Mouse (Mus musculus) stomach, embryonic 14.5 days (tissue): ENCODE data around the gene Synpo2l. TPM values are rescaled to one million over a fixed set of nuclear protein-coding genes. Genes with fewer than 3 reads are reported as not detected.

Experiments
- ATAC-seq: fragments of 200-750 bp; cut with Nextera tagmentation; 2 replicates; pipeline ENCODE4 v1.8.0; 2017; ENCODE audit warnings: low read depth, moderate TSS enrichment; ENCODE audit not compliant: insufficient number of reproducible peaks, insufficient read depth, low FRiP score
- H3K27ac ChIP-seq: fragments of 300-500 bp; sonication (generic); 2 replicates; pipeline ENCODE4 v1.5.1; 2014; ENCODE audit warnings: mild to moderate bottlenecking, low read length, moderate library complexity, mixed read lengths
- H3K27me3 ChIP-seq: fragments of 300-500 bp; sonication (generic); 2 replicates; pipeline ENCODE4 v1.6.1; 2014; ENCODE audit warnings: low read length, control low read depth, mixed read lengths; ENCODE audit not compliant: control insufficient read depth, insufficient read depth
- H3K36me3 ChIP-seq: fragments of 300-500 bp; sonication (generic); 2 replicates; pipeline ENCODE4 v1.6.1; 2014; ENCODE audit warnings: mild to moderate bottlenecking, control low read depth, low read length, moderate library complexity, mixed read lengths; ENCODE audit not compliant: control insufficient read depth, insufficient read depth
- H3K4me1 ChIP-seq: fragments of 300-500 bp; sonication (generic); 2 replicates; pipeline ENCODE4 v1.6.1; 2014; ENCODE audit warnings: low read length, control low read depth, mixed read lengths; ENCODE audit not compliant: control insufficient read depth, insufficient read depth
- H3K4me2 ChIP-seq: fragments of 300-500 bp; sonication (generic); replicated peaks from 2 replicates; pipeline ENCODE4 v1.6.1; 2014; ENCODE audit warnings: low read depth, low read length, control low read depth
- H3K4me3 ChIP-seq: fragments of 300-500 bp; sonication (generic); 2 replicates; pipeline ENCODE4 v1.5.1; 2014; ENCODE audit warnings: low read depth, low read length, control low read depth
- H3K9ac ChIP-seq: fragments of 300-500 bp; sonication (generic); replicated peaks from 2 replicates; pipeline ENCODE4 v1.6.1; 2014; ENCODE audit warnings: low read depth, mild to moderate bottlenecking, control low read depth, low read length, moderate library complexity, mixed read lengths
- H3K9me3 ChIP-seq: fragments of 300-500 bp; sonication (generic); 2 replicates; pipeline ENCODE4 v1.6.1; 2016; ENCODE audit warnings: low read depth, low read length, control low read depth; ENCODE audit not compliant: control insufficient read depth
- WGBS: fragments of 180-500 bp; shearing (Covaris S2); extraction: QIAGEN DNeasy Blood & Tissue Kit; methylation state at CpG from one replicate; pipeline ENCODE4 v1.1.7; 2014; 5-methylcytosine and 5-hydroxymethylcytosine counted together
- polyA plus RNA-seq: library from polyadenylated mRNA; unstranded; fragments of >200 nt; fragmentation: Nextera tagmentation; extraction: Ambion mirVana; gene quantifications from 2 replicates; pipeline ENCODE4 v1.2.1, GENCODE M21; 2014

Synpo2l gene
- polyA plus RNA-seq, 1 experiment from 2014 or later, result 0.29 TPM

- H3K27ac ChIP-seq, result no peak overlapping the region
- peaks cover 35% of the 10 kb centered on the region for H3K4me1 ChIP-seq
- ATAC-seq, result no peak
Observed at GRCm38 (mm10) chr14:20701554-20701953, 33.4 kb upstream of the Synpo2l start.

GRCm38 (mm10) chr14:20700362-20700761 is 32.2 kb upstream of the Synpo2l start:
- peaks cover 43% of the 10 kb centered on the region for H3K4me1 ChIP-seq
- ATAC-seq, result no peak

More at GRCm38 (mm10) chr14:20701554-20701953, 33.4 kb upstream of the Synpo2l start:
- H3K36me3 ChIP-seq, result peaks cover 21% of the 10 kb centered on the region; the same call in 1 of the 2 replicates
- 74% methylated on average over 8 of the region's 8 CpGs for WGBS
- H3K4me3 ChIP-seq, result peak overlapping the region; percentile 73; the same call in 1 of the 2 replicates
- no peaks in the 10 kb centered on the region for H3K27me3 ChIP-seq
- peak overlapping the region; percentile 62 for H3K4me2 ChIP-seq
- H3K9me3 ChIP-seq, result no peaks in the 10 kb centered on the region
- H3K9ac ChIP-seq, result no peak overlapping the region

GRCm38 (mm10) chr14:20698515-20698914 is 30.4 kb upstream of the Synpo2l start:
- H3K4me1 ChIP-seq, result peaks cover 40% of the 10 kb centered on the region
- no peaks in the 10 kb centered on the region for H3K27me3 ChIP-seq
- 94% methylated on average over 2 of the region's 2 CpGs for WGBS
- no peaks in the 10 kb centered on the region for H3K9me3 ChIP-seq
- H3K36me3 ChIP-seq, result peaks cover 19% of the 10 kb centered on the region
- no peak overlapping the region for H3K27ac ChIP-seq
- no peak overlapping the region for H3K9ac ChIP-seq
- H3K4me2 ChIP-seq, result no peak overlapping the region
- no peak for ATAC-seq
- no peak overlapping the region for H3K4me3 ChIP-seq

More at GRCm38 (mm10) chr14:20700362-20700761, 32.2 kb upstream of the Synpo2l start:
- Histone ChIP-seq H3K27ac (no peak overlapping the region), H3K4me3 (no peak overlapping the region), H3K36me3 (peaks cover 21% of the 10 kb centered on the region; the same call in 1 of the 2 replicates), H3K9me3 (no peaks in the 10 kb centered on the region), H3K27me3 (no peaks in the 10 kb centered on the region), H3K9ac (no peak overlapping the region), H3K4me2 (no peak overlapping the region)
- 73% methylated on average over 3 of the region's 3 CpGs for WGBS

- Histone ChIP-seq H3K4me1 (peaks cover 39% of the 10 kb centered on the region), H3K27ac (no peak overlapping the region), H3K27me3 (no peaks in the 10 kb centered on the region), H3K9ac (no peak overlapping the region), H3K36me3 (peaks cover 34% of the 10 kb centered on the region), H3K4me3 (peak overlapping the region; percentile 82), H3K4me2 (peak overlapping the region; percentile 78), H3K9me3 (no peaks in the 10 kb centered on the region)
- WGBS, result 16% methylated on average over 1 of the region's 1 CpGs
- no peak for ATAC-seq
Observed at GRCm38 (mm10) chr14:20696986-20697385, 28.8 kb upstream of the Synpo2l start.

GRCm38 (mm10) chr14:20695761-20696520 is 27.8 kb upstream of the Synpo2l start:
- peak overlapping the region; percentile 78 for H3K4me2 ChIP-seq
- no peak for ATAC-seq
- no peaks in the 10 kb centered on the region for H3K27me3 ChIP-seq
- peak overlapping the region; percentile 82 for H3K4me3 ChIP-seq
- peaks cover 31% of the 10 kb centered on the region for H3K4me1 ChIP-seq
- H3K36me3 ChIP-seq, result peaks cover 44% of the 10 kb centered on the region
- 14% methylated on average over 27 of the region's 27 CpGs for WGBS
- peak overlapping the region; percentile 98 for H3K27ac ChIP-seq
- peak overlapping the region; percentile 82 for H3K9ac ChIP-seq
- H3K9me3 ChIP-seq, result no peaks in the 10 kb centered on the region

- peaks cover 45% of the 10 kb centered on the region for H3K36me3 ChIP-seq
Observed at GRCm38 (mm10) chr14:20694884-20695760, 27.0 kb upstream of the Synpo2l start, which contains the start of gene Fut11. Gene Fut11 (plus strand): TSS chr14:20694968.

GRCm38 (mm10) chr14:20694185-20694883 is 26.2 kb upstream of the Synpo2l start:
- H3K36me3 ChIP-seq, result peaks cover 53% of the 10 kb centered on the region

More at GRCm38 (mm10) chr14:20694884-20695760, 27.0 kb upstream of the Synpo2l start, which contains the start of gene Fut11:
- Histone ChIP-seq H3K4me3 (peak within 1 kb of the TSS; percentile 82), H3K9me3 (no peaks in the 10 kb centered on the region), H3K4me2 (peak within 1 kb of the TSS; percentile 78), H3K27me3 (no peaks in the 10 kb centered on the region), H3K9ac (peak within 1 kb of the TSS; percentile 82), H3K4me1 (peaks cover 24% of the 10 kb centered on the region), H3K27ac (peak within 1 kb of the TSS; percentile 98)
- peak; percentile 93 for ATAC-seq
- WGBS, result under 1% methylated on average over 111 of the region's 111 CpGs

More at GRCm38 (mm10) chr14:20694185-20694883, 26.2 kb upstream of the Synpo2l start:
- peak overlapping the region; percentile 98 for H3K27ac ChIP-seq
- H3K27me3 ChIP-seq, result no peaks in the 10 kb centered on the region
- no peaks in the 10 kb centered on the region for H3K9me3 ChIP-seq
- ATAC-seq, result peak; percentile 14; the same call in 1 of the 2 replicates
- peak overlapping the region; percentile 82 for H3K4me3 ChIP-seq
- H3K4me1 ChIP-seq, result peaks cover 23% of the 10 kb centered on the region
- 40% methylated on average over 13 of the region's 13 CpGs for WGBS
- peak overlapping the region; percentile 82 for H3K9ac ChIP-seq
- H3K4me2 ChIP-seq, result peak overlapping the region; percentile 78
